Mouse (Mus musculus) B cell, adult (primary cell): ENCODE measurements around the gene Slc1a2. TPM values are rescaled to one million over a fixed set of nuclear protein-coding genes. Genes with fewer than 3 reads are reported as not detected.

ENCODE experiments used
- total RNA-seq: library from RNA; stranded (reverse); gene quantifications from 4 replicates; pipeline ENCODE4 v1.2.4, GENCODE M21; 2023; ENCODE audit not compliant: inconsistent age

Slc1a2 gene
- total RNA-seq: 0.10 to 0.33 TPM (median 0.19 TPM) in 3 of 4 replicates, not detected in the other

GRCm38 (mm10) chr2:102658163-102658660 is at the start of gene Slc1a2:
TSS of gene Slc1a2 (plus strand) at chr2:102658659.

Other genes starting within 250 kb of the Slc1a2 start
- gene Fjx1, start 206.2 kb upstream of the Slc1a2 start, total RNA-seq: 0.45 to 0.90 TPM (median 0.54 TPM) in 3 of 4 replicates, not detected in the other
- gene Pamr1, start 108.6 kb upstream of the Slc1a2 start, total RNA-seq: 1.2 to 2.9 TPM (median 1.8 TPM) in 4 replicates
- gene Cd44, start 243.0 kb downstream of the Slc1a2 start, total RNA-seq: 92.5 to 108 TPM (median 99.5 TPM) in 4 replicates